Mouse (Mus musculus) large intestine, adult 2 months (tissue): ENCODE measurements around the gene Zfp457. TPM values are rescaled to one million over a fixed set of nuclear protein-coding genes. Genes with fewer than 3 reads are reported as not detected.
"Not testable (repeated sequence)": the region's sequence is repeated elsewhere in the genome, so short reads cannot be mapped to it uniquely, and the experiment has no call there.

Source experiments
- DNase-seq: peaks from one replicate; pipeline ENCODE4 v3.0.0-alpha.2; 2012; ENCODE audit warnings: low read depth, low spot score
- WGBS: fragments of 180-500 bp; shearing (Covaris S2); methylation state at CpG from one replicate; pipeline ENCODE4 v1.1.7; 2018; 5-methylcytosine and 5-hydroxymethylcytosine counted together
- polyA plus RNA-seq: library from polyadenylated mRNA; depleted of rRNA; stranded (reverse); fragments of >200 nt; gene quantifications from 2 replicates; pipeline ENCODE4 v1.2.3, GENCODE M21; 2012; rRNA removed

Gene Zfp457
- 0.67 and 0.92 TPM in 2 replicates for polyA plus RNA-seq

DNA sequence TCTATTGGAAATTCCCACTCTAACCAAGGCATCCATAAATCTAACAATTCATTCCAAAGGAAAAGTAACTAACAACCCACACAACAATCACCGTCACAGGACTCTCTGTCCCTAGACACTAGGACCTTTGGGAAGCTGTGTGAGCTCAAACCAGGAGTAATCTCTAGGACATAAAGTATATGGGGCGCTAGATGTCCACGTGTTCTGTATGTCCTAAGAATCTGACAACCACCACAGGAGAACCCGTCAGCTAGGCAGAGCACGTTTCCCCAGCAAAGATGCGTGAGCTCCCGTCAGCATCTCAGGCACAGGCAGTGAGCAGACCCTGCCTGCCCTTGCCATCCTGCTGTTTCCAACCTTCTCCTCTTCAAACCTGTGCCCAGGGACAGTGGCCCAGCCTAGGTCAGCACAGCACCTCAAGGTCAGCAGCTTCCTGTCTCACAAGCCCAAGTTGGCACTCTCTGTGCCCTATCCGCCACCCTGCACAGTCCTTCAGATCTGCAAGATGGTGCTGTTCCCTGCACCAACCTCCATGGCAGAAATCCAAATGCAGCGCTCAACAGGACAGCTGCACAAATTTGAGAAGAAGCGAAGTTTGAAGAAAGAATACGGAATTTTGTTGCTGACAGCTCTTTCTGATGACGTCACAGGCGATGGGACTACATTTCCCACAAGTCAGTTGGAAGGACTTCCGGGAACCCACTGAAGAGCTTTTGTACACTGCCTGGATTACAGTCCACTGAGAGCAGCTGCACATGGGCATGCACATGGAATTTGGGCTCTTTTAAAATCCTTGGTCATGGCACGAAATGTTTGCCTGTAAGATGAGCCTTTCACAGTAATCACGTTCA lies at the start of gene Zfp457:
Gene Zfp457, minus strand, starts transcription at position 664 of the 851 bp plus-strand sequence.
- peak; percentile 85 for DNase-seq
- 3% methylated on average over 16 of the region's 16 CpGs for WGBS

GRCm38 (mm10) chr13:67351854-67352253 lies 45.6 kb upstream of the Zfp457 start:
- no peak for DNase-seq

GRCm38 (mm10) chr13:67343422-67343821 lies 37.1 kb upstream of the Zfp457 start:
- WGBS: 95% methylated on average over 2 of the region's 2 CpGs
- DNase-seq: no peak

- 63% methylated on average over 1 of the region's 1 CpGs for WGBS
- no peak for DNase-seq
Measured at GRCm38 (mm10) chr13:67332877-67333276, 26.6 kb upstream of the Zfp457 start.

GRCm38 (mm10) chr13:67332019-67332724 lies 25.9 kb upstream of the Zfp457 start, which contains the start of gene Zfp595:
Zfp595 (minus strand) TSS chr13:67332570.
- peak; percentile 92 for DNase-seq
- WGBS: 3% methylated on average over 17 of the region's 17 CpGs

GRCm38 (mm10) chr13:67306718-67307117 lies 433 bp upstream of the Zfp457 start:
- DNase-seq: peak; percentile 10
- 17% methylated on average over 5 of the region's 5 CpGs for WGBS

GRCm38 (mm10) chr13:67278314-67278713 lies 28.0 kb downstream of the Zfp457 start, which contains the start of gene Zfp458:
Zfp458 (minus strand) TSS chr13:67278466.
- DNase-seq: peak; percentile 35
- WGBS: 39% methylated on average over 7 of the region's 7 CpGs

GRCm38 (mm10) chr13:67269383-67270065 lies 36.8 kb downstream of the Zfp457 start:
- DNase-seq: not testable (repeated sequence)
- 31% methylated on average over 8 of the region's 9 CpGs for WGBS

- peak; percentile 89 for DNase-seq
- WGBS: 4% methylated on average over 18 of the region's 18 CpGs
Measured at GRCm38 (mm10) chr13:67268568-67269369, 37.5 kb downstream of the Zfp457 start.

Other genes with a start within 250 kb of the Zfp457 start
- gene Zfp712, start 245.3 kb downstream of the Zfp457 start, polyA plus RNA-seq: 0.16 and 0.17 TPM in 2 replicates
- gene Zfp708, start 208.5 kb downstream of the Zfp457 start, polyA plus RNA-seq: not detected in 2 replicates
- gene Gm28557, start 197.9 kb downstream of the Zfp457 start, polyA plus RNA-seq: 2.8 and 3.4 TPM in 2 replicates
- 0.09 and 0.19 TPM in 2 replicates for gene Rslcan18, start 190.2 kb downstream of the Zfp457 start, polyA plus RNA-seq
- 0.16 and 0.26 TPM in 2 replicates for gene Zfp759, start 184.8 kb downstream of the Zfp457 start, polyA plus RNA-seq
- 1.4 and 1.7 TPM in 2 replicates for gene Rsl1, start 133.3 kb downstream of the Zfp457 start, polyA plus RNA-seq
- 0.21 and 0.32 TPM in 2 replicates for gene Zfp455, start 112.0 kb downstream of the Zfp457 start, polyA plus RNA-seq
- 0.27 and 0.31 TPM in 2 replicates for gene Zfp458, start 28.0 kb downstream of the Zfp457 start, polyA plus RNA-seq
- 0.71 and 0.99 TPM in 2 replicates for gene Zfp595, start 26.1 kb upstream of the Zfp457 start, polyA plus RNA-seq
- gene Gm28044, start 54.1 kb upstream of the Zfp457 start, polyA plus RNA-seq: not detected in 2 replicates
- 0.38 and 0.42 TPM in 2 replicates for gene Zfp953, start 54.1 kb upstream of the Zfp457 start, polyA plus RNA-seq
- gene Gm28041, start 69.2 kb upstream of the Zfp457 start, polyA plus RNA-seq: 0.25 TPM in 1 of 2 replicates, not detected in the other
- gene Zfp456, start 69.3 kb upstream of the Zfp457 start, polyA plus RNA-seq: 0.27 and 0.31 TPM in 2 replicates
- gene Zfp429, start 93.3 kb upstream of the Zfp457 start, polyA plus RNA-seq: 2.8 and 5.0 TPM in 2 replicates
- 0.49 and 0.74 TPM in 2 replicates for gene Zfp459, start 114.9 kb upstream of the Zfp457 start, polyA plus RNA-seq
- gene Zfp874a, start 145.1 kb upstream of the Zfp457 start, polyA plus RNA-seq: 0.43 and 0.82 TPM in 2 replicates
- 0.58 and 2.4 TPM in 2 replicates for gene Zfp874b, start 177.8 kb upstream of the Zfp457 start, polyA plus RNA-seq
- 0.69 and 1.2 TPM in 2 replicates for gene Zfp58, start 194.1 kb upstream of the Zfp457 start, polyA plus RNA-seq
- not detected in 2 replicates for gene Gm26965, start 219.7 kb upstream of the Zfp457 start, polyA plus RNA-seq
- 11.9 and 21.7 TPM in 2 replicates for gene Zfp87, start 219.7 kb upstream of the Zfp457 start, polyA plus RNA-seq
- gene Zfp748, start 247.3 kb upstream of the Zfp457 start, polyA plus RNA-seq: 0.99 and 2.7 TPM in 2 replicates